Mouse (Mus musculus) E14TG2a.4 (cell line): Measurements from ENCODE around the gene Ctdspl2.

Source experiments
- CTCF ChIP-seq: conservative IDR thresholded peaks from 2 replicates; pipeline ENCODE4 v1.5.1; 2014; ENCODE audit warnings: low read length
- NANOG ChIP-seq: IDR thresholded peaks from 2 replicates; pipeline ENCODE4 v1.6.1; 2014; ENCODE audit warnings: borderline replicate concordance, low read length, mixed read lengths

- TF ChIP-seq CTCF (no peak), NANOG (no peak)
These were observed 53.0 kb downstream of the Ctdspl2 start for GRCm38 (mm10) chr2:122008832-122009231.
